Mouse (Mus musculus): ENCODE results near the gene Trim32.

The Trim32 gene

DNA sequence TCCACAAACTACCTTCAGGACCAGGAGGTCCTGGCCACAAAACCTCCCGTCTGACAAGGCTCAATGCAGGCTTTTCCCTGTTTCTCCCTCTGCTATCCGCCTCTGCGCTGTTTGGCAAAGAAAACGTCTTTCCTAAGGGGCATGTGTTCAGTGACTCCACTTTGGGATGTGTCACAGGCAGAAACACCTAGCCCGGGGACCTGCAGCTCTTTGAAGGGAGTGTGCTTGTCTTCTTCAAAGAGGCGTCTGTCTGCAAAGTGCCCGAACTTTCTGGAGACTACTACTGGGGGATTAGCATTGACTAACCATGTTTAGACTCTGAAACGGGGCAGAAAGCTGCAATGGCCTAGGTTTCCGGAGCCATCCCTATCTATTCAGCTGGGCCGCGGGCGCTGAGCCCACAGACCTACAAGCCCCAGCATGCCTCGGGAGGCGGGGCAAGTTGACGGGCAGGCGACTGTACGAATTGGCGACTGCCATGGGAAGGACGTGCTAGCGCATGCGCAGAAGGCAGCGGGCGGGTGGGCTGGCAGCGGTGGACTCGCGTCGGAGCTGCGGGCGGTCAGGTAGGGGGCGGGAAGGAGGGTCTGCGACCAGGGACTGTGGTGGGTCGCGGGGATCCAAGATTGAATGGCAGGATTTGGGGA lies at the start of gene Trim32:
Trim32 (plus strand) TSS at position 483 of the 647 bp plus-strand sequence.
- peak; percentile 93 to 94 for DNase-seq (ENCODE audit: low read depth in 2 of 2, low spot score in 2 of 2)

DNA sequence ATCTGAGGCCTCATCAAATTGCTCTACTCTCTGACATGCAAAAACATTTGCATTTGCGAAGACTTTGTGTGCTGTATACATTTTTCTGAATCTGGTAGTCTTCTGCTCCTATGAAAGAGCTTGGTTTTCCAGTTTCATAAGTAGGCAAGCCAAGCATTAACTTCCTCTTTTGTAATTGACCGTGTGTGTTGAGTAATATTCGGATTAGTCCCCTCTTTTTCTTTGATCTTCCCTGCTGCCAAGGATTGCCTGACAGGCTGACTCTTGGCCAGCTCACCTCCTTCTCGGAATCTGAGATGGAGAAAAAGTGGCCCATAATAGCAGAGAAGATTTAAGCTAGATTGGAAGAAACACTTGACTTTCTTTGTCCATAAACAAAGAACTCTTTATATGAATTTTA lies 39.3 kb upstream of the Trim32 start:
- DNase-seq (ENCODE audit: low read depth in 2 of 2, low spot score in 2 of 2) = no peak

DNA sequence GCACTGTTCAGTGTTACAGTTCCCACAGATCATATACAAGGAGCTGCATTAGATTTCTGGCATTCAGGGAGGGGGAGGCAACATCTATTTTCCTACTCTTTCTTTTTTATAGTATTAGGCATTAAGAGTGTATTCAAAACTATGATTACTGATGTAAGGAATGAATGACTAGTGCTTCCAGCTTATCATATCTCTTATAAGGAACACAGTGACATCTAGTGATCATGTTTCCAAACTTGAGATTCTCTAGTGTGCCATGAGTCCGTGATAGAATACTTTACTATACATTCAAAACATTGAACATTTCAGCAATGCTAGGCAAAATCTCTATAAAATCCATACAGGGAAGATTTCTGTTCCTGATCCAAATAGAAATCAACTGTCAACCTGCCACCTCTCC lies 24.5 kb upstream of the Trim32 start:
- no peak for DNase-seq (ENCODE audit: low read depth in 2 of 2, low spot score in 2 of 2)

DNA sequence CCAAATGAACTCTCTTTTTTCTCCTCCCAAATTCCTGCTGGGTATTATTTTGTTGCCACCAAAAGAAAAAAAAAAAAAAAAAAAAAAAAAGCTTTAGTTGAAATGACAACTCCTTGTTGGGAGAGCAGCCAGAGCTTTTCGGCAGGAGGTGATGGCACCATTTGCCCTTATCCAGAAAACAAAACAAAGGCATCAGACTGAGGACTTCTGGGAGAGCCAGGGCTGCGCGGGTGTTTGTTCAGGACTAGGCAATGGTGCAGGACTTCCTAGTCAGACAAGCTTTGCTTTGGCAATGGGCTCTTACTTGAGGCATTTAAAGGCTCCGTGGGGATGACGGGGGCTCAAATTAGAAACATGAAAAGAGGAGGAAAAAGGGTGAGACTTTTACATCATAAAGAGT lies 17.8 kb upstream of the Trim32 start:
- no peak for DNase-seq (ENCODE audit: low read depth in 2 of 2, low spot score in 2 of 2)

DNA sequence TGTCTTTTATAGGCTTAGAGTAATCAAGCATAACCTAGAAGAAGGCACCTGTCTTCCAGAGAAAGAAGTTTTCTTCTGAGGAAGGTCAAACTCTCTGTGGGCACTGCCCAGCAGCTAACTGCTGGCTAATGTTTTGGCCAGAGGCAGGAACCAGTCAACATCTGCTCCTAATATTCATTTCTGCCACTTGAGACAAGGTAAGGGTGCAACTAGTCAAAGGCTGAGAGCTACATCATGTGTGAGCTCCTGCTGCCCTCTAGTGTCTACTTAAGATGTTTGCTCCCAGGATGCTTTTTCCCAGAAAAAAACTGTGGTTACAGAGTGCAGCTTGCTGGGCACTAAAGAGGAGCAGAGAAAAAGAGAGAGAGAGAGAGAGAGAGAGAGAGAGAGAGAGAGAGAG lies 15.0 kb upstream of the Trim32 start:
- no peak for DNase-seq (ENCODE audit: low read depth in 2 of 2, low spot score in 2 of 2)

DNA sequence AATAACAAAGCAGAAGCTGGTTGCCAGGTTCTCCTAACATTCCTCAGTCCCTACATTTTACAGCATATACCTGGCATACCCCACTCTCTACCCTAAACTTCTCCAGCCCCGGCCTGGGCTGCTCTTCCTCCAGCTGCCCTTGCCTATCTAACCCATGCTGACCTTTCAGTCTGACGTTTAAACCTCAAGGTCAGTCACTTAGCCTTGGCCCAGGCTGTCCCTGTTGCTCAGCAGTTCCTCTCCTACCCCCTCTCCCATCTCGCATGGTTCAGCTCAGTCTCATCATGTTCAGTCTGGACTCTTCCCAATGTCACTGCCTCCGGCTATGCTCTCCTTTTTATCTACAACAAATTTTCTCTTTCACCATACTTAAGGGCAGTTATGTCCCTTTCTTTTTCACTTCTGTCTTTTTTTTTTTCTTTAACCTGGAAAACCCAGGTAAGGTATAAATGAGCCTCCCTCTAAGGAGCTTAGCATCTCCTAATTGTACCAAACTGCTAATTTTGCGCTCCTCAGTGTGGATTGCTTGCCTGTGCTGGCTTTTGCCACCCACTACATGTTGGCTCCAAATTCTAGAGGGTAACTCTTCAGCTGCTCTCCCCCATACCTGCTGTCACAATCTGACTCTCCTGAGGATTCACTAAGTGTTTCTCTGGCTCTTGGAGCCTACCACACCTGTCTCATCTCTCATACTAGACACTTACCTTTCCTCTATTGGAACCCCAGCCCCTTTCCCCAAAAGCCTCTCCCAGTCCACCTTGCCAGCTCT lies 10.0 kb upstream of the Trim32 start:
- no peak for DNase-seq (ENCODE audit: low read depth in 2 of 2, low spot score in 2 of 2)

DNA sequence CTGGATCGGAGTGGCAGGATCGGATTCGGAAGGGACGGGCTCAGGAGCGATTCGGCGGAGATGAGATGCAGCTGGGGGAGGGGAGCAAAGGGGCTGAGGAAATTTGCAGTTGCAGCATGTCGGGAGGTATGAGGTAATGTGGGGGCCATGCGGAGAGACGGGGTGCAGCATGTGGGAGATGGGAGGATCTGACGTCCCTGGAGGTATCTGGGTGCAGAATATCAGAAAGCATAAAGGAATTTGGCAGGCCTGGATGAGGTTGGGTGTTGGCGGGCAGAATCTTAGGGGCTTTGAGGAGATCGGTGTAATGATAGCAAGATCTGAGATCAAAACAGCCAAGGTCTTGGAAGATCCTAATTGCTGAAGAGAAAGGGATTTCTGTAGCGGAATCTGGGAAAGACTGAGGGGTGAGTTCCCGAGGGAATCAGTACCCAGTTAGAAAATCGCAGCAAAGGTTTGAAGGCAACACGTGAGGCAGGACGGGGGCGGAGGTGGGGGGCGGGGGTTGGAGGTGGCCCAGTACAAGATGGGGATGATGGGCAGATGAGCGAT lies 441 bp downstream of the Trim32 start:
- DNase-seq (ENCODE audit: low read depth in 2 of 2, low spot score in 2 of 2) = no peak

DNA sequence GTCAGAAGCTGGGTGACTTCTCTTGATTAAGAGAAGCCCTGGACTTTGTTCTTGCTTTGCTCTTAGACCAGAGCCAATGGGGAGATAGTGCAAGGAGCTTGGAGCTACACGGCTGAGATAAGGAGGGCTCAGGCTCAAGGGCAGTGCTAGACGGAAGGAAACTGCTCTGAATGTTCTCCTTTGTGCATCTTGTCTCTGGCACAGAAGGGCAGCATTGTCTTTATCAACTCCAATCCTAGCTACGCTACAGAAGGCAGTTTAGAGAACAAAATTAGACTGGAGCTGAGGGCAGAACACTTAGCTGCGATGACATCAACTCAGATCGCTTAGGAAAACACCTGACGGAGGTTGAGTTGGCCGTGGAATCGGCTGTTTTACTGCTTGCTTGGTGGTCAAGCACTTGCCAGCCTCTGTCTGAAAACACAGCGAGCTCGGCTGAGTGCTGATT lies 2.4 kb downstream of the Trim32 start:
- no peak for DNase-seq (ENCODE audit: low read depth in 2 of 2, low spot score in 2 of 2)

DNA sequence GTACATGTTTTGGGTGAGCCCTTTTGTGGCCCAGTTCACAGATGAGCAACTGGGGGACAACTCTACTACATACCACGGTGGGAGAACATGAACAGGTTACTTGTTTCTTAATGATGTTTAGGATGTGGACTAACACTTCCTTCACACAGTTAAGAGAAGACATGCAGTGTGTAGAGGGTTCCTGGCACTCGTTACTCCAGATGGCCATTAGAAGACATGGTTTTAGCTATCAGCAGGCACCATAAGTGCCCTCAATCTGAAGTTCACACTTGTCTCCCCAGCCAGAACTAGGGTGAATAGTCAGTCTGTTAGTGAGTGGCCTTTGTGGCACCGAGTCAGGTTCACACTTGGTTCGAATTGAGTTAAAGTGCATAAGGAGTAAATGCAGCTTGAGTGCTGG lies 3.3 kb downstream of the Trim32 start:
- no peak for DNase-seq (ENCODE audit: low read depth in 2 of 2, low spot score in 2 of 2)

DNA sequence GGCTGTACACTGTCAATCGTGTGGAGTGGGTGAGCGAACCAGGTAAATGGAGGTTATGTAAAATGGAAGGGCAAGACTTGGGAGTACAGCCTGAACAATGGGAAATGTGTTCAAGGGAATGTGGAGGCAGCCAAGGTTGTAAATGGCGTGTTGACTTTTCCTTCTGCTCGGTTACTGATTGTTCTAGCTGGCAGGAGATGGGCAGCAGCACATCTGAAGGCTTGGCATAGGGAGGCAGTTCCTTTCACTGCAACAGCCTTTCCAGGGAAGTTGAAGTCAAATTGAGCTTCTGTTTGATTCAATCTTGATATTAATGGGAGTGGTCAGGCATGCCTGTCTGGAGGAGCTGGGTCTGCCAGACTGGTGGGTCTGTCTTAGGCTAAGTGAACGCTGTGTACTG lies 5.5 kb downstream of the Trim32 start:
- DNase-seq (ENCODE audit: low read depth in 2 of 2, low spot score in 2 of 2) = no peak

DNA sequence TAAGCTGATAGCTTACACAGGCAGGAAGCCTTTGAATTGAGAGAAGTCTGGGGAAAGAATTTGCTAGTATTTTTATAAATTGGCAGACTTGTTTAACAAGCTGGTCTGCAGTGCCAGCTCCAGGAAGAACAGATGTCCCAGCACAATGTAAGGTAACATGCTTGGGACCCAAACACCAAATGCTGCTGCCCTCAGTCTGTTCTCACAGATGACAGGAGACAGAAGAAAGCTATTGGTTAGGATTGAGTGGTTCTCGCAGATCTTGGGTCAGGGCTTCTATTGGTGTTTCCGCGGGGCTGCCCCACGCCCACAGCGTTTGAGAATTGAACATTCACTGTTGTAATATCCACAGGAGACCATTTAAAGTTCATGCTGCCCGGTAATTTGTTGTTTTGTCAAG lies 6.1 kb downstream of the Trim32 start:
- DNase-seq (ENCODE audit: low read depth in 2 of 2, low spot score in 2 of 2) = no peak

DNA sequence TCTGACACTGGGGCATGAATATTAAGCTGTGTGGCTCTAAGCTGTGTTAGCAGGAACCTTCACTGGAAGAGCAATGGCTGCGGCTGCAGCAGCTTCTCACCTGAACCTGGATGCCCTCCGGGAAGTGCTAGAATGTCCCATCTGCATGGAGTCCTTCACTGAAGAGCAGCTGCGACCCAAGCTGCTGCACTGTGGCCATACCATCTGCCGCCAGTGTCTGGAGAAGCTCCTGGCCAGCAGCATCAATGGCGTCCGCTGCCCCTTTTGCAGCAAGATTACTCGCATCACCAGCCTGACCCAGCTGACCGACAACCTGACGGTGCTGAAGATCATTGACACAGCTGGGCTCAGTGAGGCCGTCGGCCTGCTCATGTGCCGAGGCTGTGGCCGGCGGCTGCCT lies 8.3 kb downstream of the Trim32 start:
- DNase-seq (ENCODE audit: low read depth in 2 of 2, low spot score in 2 of 2) = no peak

DNA sequence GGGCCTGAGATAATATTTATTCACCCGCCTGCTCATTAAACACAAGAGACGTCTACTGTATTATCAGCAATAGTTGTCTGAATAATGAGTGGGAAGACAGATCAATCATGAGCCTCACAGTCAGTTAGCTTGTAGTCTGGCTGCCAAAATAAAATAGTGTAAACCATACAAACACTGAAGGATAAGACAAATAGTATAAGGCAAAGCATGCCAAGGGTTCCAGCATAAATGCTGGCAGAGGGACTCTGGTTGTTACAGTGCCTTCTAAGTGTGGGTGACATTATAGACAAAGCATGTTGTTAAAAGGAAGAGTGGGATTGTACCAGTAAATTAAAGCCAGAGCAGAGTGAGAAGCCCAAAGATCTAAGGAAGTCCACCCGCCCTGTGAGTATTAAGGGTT lies 15.3 kb downstream of the Trim32 start:
- DNase-seq (ENCODE audit: low read depth in 2 of 2, low spot score in 2 of 2) = no peak

DNA sequence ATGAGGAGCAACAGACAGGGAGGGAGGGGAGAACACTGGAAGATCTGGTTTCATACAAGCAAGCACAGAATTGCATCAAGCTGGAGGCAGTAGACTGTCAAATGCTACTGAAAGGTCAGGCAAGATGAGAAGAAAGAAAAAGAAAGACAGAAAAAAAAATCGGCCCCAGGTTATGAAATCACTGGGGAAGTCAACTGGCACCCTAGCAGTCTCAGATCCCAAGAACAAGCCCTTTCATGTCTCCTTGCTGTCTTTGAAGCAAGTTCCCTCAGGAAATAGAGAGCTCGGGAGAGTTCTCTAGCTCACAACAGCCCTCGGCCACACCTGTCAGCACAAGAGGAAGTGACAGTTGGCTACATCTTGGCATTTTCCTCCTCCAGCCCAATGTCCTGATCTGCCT lies 33.4 kb downstream of the Trim32 start:
- no peak for DNase-seq (ENCODE audit: low read depth in 2 of 2, low spot score in 2 of 2)

DNA sequence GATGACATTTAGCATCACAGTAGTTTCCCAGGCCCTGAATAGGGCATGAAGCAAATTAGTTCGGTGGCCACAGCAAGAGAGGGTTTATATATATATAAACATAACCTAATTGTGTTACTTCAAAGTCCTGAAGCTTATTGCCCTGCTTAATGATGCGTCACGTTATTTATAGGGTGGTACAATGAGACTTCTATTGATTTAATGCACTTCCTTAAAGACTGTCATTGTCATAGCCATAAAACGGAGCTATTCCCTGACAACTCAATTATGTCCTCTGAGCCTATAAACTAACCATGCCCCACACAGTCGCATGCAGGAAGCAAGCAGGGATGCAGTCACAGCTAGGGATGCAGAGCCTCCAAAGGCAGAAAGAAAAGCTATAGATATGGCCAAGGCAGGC lies 37.8 kb downstream of the Trim32 start:
- DNase-seq (ENCODE audit: low read depth in 2 of 2, low spot score in 2 of 2) = no peak

DNA sequence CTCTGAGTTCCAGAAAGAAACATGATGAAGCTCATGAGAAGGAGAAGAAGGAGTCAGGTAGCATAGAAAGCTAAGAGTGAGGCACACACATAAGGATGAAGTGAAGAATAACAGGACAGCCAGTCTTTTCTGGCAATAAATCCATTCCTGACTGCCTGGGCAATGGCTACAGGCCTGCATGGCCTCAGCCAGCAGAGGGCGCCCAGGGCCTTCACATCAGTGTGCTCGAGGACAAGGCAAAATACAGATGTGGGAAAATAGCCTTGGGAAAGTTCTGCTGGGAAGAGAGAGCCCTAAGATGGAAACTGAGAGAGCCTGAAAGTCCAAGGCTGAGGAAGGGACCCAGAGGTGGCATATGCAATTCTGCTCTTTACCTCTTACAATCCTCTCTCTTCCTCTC lies 49.9 kb downstream of the Trim32 start:
- no peak for DNase-seq (ENCODE audit: low read depth in 2 of 2, low spot score in 2 of 2)

DNA sequence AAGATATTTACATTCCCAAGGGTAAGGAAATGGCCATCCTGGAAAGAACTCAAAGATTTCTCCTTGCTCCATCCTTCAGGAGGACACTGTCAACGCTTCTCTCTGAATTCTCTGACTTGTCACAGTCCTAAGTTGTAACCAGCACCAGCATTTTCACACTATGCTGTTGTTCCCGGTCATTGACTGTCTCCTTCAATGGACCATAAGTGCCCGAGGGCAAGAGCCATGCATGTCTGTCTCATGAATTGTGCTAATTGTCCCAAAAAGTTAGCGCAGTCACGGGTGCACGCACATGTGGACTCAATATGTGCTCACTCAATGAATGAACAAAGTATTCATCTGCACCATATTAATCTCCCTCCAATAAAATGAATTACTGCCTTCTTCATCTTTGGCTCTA lies 58.4 kb downstream of the Trim32 start:
- no peak for DNase-seq (ENCODE audit: low read depth in 2 of 2, low spot score in 2 of 2)

Data from CD8-positive naive resting alpha-beta T cell, adult 2 months (primary cell).